Mouse (Mus musculus): ENCODE results near the gene Insl3. TPM values are rescaled to one million over a fixed set of nuclear protein-coding genes. Genes with fewer than 3 reads are reported as not detected.

Insl3 gene
- polyA plus RNA-seq, 1 experiment: 0.36 TPM

GRCm38 (mm10) chr8:71675456-71676019, 13.5 kb upstream of the Insl3 start:
- Histone ChIP-seq H3K9me3 (ENCODE audit: control insufficient read depth, low read length) (peaks cover 14% of the 10 kb centered on the region), H3K36me3 (ENCODE audit: control insufficient read depth) (peaks cover 7% of the 10 kb centered on the region), H3K4me3 (replicated peaks) (peak overlapping the region; percentile 80), H3K27me3 (ENCODE audit: control insufficient read depth) (peaks cover 19% of the 10 kb centered on the region), H3K4me1 (ENCODE audit: control insufficient read depth) (peaks cover 39% of the 10 kb centered on the region)
- TF ChIP-seq TAL1 (IDR thresholded peaks at IDR 0.05; ENCODE audit: low read length): no peak
- TF ChIP-seq GATA1 (IDR thresholded peaks at IDR 0.05; ENCODE audit: low read length): no peak

GRCm38 (mm10) chr8:71676020-71676741, 12.8 kb upstream of the Insl3 start, which contains the start of gene Jak3:
Gene Jak3, plus strand, starts transcription at chr8:71676296.
- TF ChIP-seq GATA1 (IDR thresholded peaks at IDR 0.05; ENCODE audit: low read length): no peak
- TF ChIP-seq TAL1 (IDR thresholded peaks at IDR 0.05; ENCODE audit: low read length): no peak
- peaks cover 15% of the 10 kb centered on the region for H3K9me3 ChIP-seq (ENCODE audit: control insufficient read depth, low read length)
- H3K4me3 ChIP-seq (replicated peaks): peak within 1 kb of the TSS; percentile 80
- peaks cover 10% of the 10 kb centered on the region for H3K36me3 ChIP-seq (ENCODE audit: control insufficient read depth)
- peaks cover 15% of the 10 kb centered on the region for H3K27me3 ChIP-seq (ENCODE audit: control insufficient read depth)
- H3K4me1 ChIP-seq (ENCODE audit: control insufficient read depth): peaks cover 34% of the 10 kb centered on the region

- Histone ChIP-seq H3K9me3 (ENCODE audit: control insufficient read depth, low read length) (peaks cover 15% of the 10 kb centered on the region), H3K4me3 (replicated peaks) (peak overlapping the region; percentile 80), H3K4me1 (ENCODE audit: control insufficient read depth) (peaks cover 28% of the 10 kb centered on the region), H3K36me3 (ENCODE audit: control insufficient read depth) (peaks cover 10% of the 10 kb centered on the region), H3K27me3 (ENCODE audit: control insufficient read depth) (peaks cover 17% of the 10 kb centered on the region; the same call in 1 of the 2 replicates)
- no peak for TF ChIP-seq TAL1 (IDR thresholded peaks at IDR 0.05; ENCODE audit: low read length)
- no peak for TF ChIP-seq GATA1 (IDR thresholded peaks at IDR 0.05; ENCODE audit: low read length)
These were observed 12.2 kb upstream of the Insl3 start for GRCm38 (mm10) chr8:71676803-71677202.

- TF ChIP-seq TAL1 (IDR thresholded peaks at IDR 0.05; ENCODE audit: low read length) (no peak), GATA1 (IDR thresholded peaks at IDR 0.05; ENCODE audit: low read length) (no peak)
- Histone ChIP-seq H3K4me1 (ENCODE audit: control insufficient read depth) (peaks cover 25% of the 10 kb centered on the region), H3K36me3 (ENCODE audit: control insufficient read depth) (peaks cover 10% of the 10 kb centered on the region)
These were observed 11.5 kb upstream of the Insl3 start for GRCm38 (mm10) chr8:71677555-71677954.

GRCm38 (mm10) chr8:71678216-71678615, 10.8 kb upstream of the Insl3 start:
- Histone ChIP-seq H3K9me3 (ENCODE audit: control insufficient read depth, low read length) (peaks cover 15% of the 10 kb centered on the region), H3K27me3 (ENCODE audit: control insufficient read depth) (peaks cover 26% of the 10 kb centered on the region; the same call in 1 of the 2 replicates), H3K4me1 (ENCODE audit: control insufficient read depth) (peaks cover 25% of the 10 kb centered on the region), H3K4me3 (replicated peaks) (no peak overlapping the region), H3K36me3 (ENCODE audit: control insufficient read depth) (peaks cover 10% of the 10 kb centered on the region)
- TF ChIP-seq GATA1 (IDR thresholded peaks at IDR 0.05; ENCODE audit: low read length): no peak
- no peak for TF ChIP-seq TAL1 (IDR thresholded peaks at IDR 0.05; ENCODE audit: low read length)

More at GRCm38 (mm10) chr8:71677555-71677954, 11.5 kb upstream of the Insl3 start:
- Histone ChIP-seq H3K9me3 (ENCODE audit: control insufficient read depth, low read length) (peaks cover 15% of the 10 kb centered on the region), H3K27me3 (ENCODE audit: control insufficient read depth) (peaks cover 23% of the 10 kb centered on the region; the same call in 1 of the 2 replicates), H3K4me3 (replicated peaks) (no peak overlapping the region)

GRCm38 (mm10) chr8:71679116-71679515, 9.9 kb upstream of the Insl3 start:
- TF ChIP-seq GATA1 (IDR thresholded peaks at IDR 0.05; ENCODE audit: low read length) (no peak), TAL1 (IDR thresholded peaks at IDR 0.05; ENCODE audit: low read length) (no peak)
- H3K27me3 ChIP-seq (ENCODE audit: control insufficient read depth): peaks cover 33% of the 10 kb centered on the region
- H3K36me3 ChIP-seq (ENCODE audit: control insufficient read depth): peaks cover 10% of the 10 kb centered on the region
- H3K4me1 ChIP-seq (ENCODE audit: control insufficient read depth): peaks cover 25% of the 10 kb centered on the region
- peaks cover 15% of the 10 kb centered on the region for H3K9me3 ChIP-seq (ENCODE audit: control insufficient read depth, low read length)
- H3K4me3 ChIP-seq (replicated peaks): no peak overlapping the region

- TF ChIP-seq GATA1 (IDR thresholded peaks at IDR 0.05; ENCODE audit: low read length): no peak
- Histone ChIP-seq H3K27me3 (ENCODE audit: control insufficient read depth) (peaks cover 38% of the 10 kb centered on the region), H3K4me3 (replicated peaks) (no peak overlapping the region)
These were observed 9.4 kb upstream of the Insl3 start for GRCm38 (mm10) chr8:71679550-71680168.

GRCm38 (mm10) chr8:71680471-71680870, 8.5 kb upstream of the Insl3 start:
- TF ChIP-seq TAL1 (IDR thresholded peaks at IDR 0.05; ENCODE audit: low read length) (no peak), GATA1 (IDR thresholded peaks at IDR 0.05; ENCODE audit: low read length) (no peak)
- H3K4me3 ChIP-seq (replicated peaks): no peak overlapping the region
- H3K9me3 ChIP-seq (ENCODE audit: control insufficient read depth, low read length): peaks cover 15% of the 10 kb centered on the region
- peaks cover 46% of the 10 kb centered on the region for H3K27me3 ChIP-seq (ENCODE audit: control insufficient read depth)
- H3K36me3 ChIP-seq (ENCODE audit: control insufficient read depth): peaks cover 10% of the 10 kb centered on the region
- H3K4me1 ChIP-seq (ENCODE audit: control insufficient read depth): peaks cover 25% of the 10 kb centered on the region

More at GRCm38 (mm10) chr8:71679550-71680168, 9.4 kb upstream of the Insl3 start:
- Histone ChIP-seq H3K9me3 (ENCODE audit: control insufficient read depth, low read length) (peaks cover 15% of the 10 kb centered on the region), H3K36me3 (ENCODE audit: control insufficient read depth) (peaks cover 10% of the 10 kb centered on the region), H3K4me1 (ENCODE audit: control insufficient read depth) (peaks cover 25% of the 10 kb centered on the region)

- peaks cover 15% of the 10 kb centered on the region for H3K4me1 ChIP-seq (ENCODE audit: control insufficient read depth)
- TF ChIP-seq TAL1 (IDR thresholded peaks at IDR 0.05; ENCODE audit: low read length): no peak
- TF ChIP-seq GATA1 (IDR thresholded peaks at IDR 0.05; ENCODE audit: low read length): no peak
- H3K9me3 ChIP-seq (ENCODE audit: control insufficient read depth, low read length): peaks cover 18% of the 10 kb centered on the region
- no peak overlapping the region for H3K4me3 ChIP-seq (replicated peaks)
- H3K27me3 ChIP-seq (ENCODE audit: control insufficient read depth): peaks cover 56% of the 10 kb centered on the region
- H3K36me3 ChIP-seq (ENCODE audit: control insufficient read depth): peaks cover 10% of the 10 kb centered on the region
These were observed 7.6 kb upstream of the Insl3 start for GRCm38 (mm10) chr8:71681369-71681915.
